Mouse (Mus musculus): Measurements from ENCODE around the gene Iqsec3. TPM values are rescaled to one million over a fixed set of nuclear protein-coding genes. Genes with fewer than 3 reads are reported as not detected.

Iqsec3 gene
- polyA plus RNA-seq, 1 experiment from 2014 or later: 0.03 TPM

DNA sequence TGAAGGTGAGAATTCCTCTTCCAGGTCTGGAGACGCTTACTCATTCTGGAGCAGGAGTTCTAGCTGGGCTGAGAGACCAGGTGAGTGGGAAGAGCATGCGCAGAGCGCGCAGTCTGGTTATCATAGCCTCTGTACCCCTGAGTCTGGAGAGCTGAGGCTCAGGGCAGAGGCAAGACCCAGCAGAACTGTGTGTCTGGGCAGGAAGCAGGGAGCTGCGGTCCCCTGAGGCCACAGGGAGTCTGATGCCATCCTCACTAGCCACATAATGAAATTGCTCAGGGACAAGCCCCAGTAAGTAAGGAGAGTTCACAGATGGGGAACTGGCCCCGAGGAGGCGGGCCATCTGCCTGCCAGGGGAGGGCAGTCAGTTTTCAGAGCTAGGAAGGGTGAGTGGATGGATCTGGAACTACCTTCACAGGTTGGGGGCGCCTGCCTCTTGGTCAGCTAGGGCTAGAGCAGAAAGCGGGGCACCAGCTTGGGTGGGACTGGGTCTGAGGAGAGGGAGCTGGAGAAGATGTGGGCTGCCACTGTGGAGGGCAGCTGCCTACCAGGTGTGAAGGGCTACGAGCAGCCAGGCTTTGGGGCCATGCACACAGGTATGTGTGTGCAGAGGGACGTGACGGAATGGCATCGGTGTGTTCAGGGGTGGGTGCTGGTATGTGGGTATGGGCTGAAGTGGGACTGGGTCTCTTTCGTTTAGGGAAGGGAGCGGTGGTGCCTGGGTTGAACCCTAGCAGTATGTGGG, 130.3 kb downstream of the Iqsec3 start, which contains the start of gene Slc6a12:
TSS of gene Slc6a12 (plus strand) at position 51 of the 745 bp plus-strand sequence.
- Histone ChIP-seq H3K4me3 (no peak within 1 kb of the TSS), H3K27ac (no peak within 1 kb of the TSS), H3K9me3 (replicated peaks) (no peaks in the 10 kb centered on the region), H3K4me1 (peaks cover 49% of the 10 kb centered on the region), H3K36me3 (no peaks in the 10 kb centered on the region), H3K27me3 (ENCODE audit: low read depth, poor library complexity, severe bottlenecking) (peaks cover 43% of the 10 kb centered on the region)
- WGBS: 76% methylated on average over 15 of the region's 15 CpGs
- no peak for DNase-seq (ENCODE audit: low spot score)

DNA sequence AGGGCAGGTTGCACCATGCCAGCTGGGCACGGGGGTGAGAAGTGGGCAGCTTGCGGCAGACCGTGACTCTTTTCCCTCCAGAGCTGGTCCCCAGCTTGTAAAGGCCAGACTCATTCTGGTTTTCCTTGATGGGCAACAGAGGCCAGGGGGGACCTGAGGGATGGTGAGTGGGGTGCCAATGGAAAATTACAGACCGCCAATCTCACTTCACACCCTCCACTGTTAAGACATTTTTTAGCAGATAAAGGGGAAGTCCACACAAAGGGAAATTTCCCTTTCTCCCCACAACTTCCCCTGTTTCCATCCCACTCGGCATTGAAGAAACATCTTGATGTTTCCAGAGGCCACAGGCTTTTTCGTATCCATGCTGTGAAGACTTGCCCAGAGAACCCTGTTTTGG, 131.8 kb downstream of the Iqsec3 start:
- Histone ChIP-seq H3K4me1 (peaks cover 43% of the 10 kb centered on the region), H3K9me3 (replicated peaks) (no peaks in the 10 kb centered on the region)
- 87% methylated on average over 6 of the region's 6 CpGs for WGBS

GRCm38 (mm10) chr6:121338519-121338896, 135.0 kb downstream of the Iqsec3 start:
- Histone ChIP-seq H3K4me1 (peaks cover 16% of the 10 kb centered on the region), H3K9me3 (replicated peaks) (no peaks in the 10 kb centered on the region)
- WGBS: 57% methylated on average over 4 of the region's 4 CpGs

More for the DNA sequence above, 131.8 kb downstream of the Iqsec3 start:
- Histone ChIP-seq H3K27ac (no peak overlapping the region), H3K4me3 (no peak overlapping the region), H3K27me3 (ENCODE audit: low read depth, poor library complexity, severe bottlenecking) (peaks cover 35% of the 10 kb centered on the region), H3K36me3 (no peaks in the 10 kb centered on the region)
- DNase-seq (ENCODE audit: low spot score): no peak

GRCm38 (mm10) chr6:121337770-121338518, 135.5 kb downstream of the Iqsec3 start:
- DNase-seq (ENCODE audit: low spot score): peak; percentile 82
- peaks cover 10% of the 10 kb centered on the region for H3K4me1 ChIP-seq
- peaks cover 25% of the 10 kb centered on the region for H3K27me3 ChIP-seq (ENCODE audit: low read depth, poor library complexity, severe bottlenecking)
- H3K9me3 ChIP-seq (replicated peaks): no peaks in the 10 kb centered on the region
- H3K36me3 ChIP-seq: no peaks in the 10 kb centered on the region
- WGBS: 32% methylated on average over 3 of the region's 3 CpGs
- H3K27ac ChIP-seq: no peak overlapping the region
- no peak overlapping the region for H3K4me3 ChIP-seq

More at GRCm38 (mm10) chr6:121338519-121338896, 135.0 kb downstream of the Iqsec3 start:
- Histone ChIP-seq H3K4me3 (no peak overlapping the region), H3K27ac (no peak overlapping the region), H3K27me3 (ENCODE audit: low read depth, poor library complexity, severe bottlenecking) (peaks cover 31% of the 10 kb centered on the region), H3K36me3 (no peaks in the 10 kb centered on the region)
- no peak for DNase-seq (ENCODE audit: low spot score)

DNA sequence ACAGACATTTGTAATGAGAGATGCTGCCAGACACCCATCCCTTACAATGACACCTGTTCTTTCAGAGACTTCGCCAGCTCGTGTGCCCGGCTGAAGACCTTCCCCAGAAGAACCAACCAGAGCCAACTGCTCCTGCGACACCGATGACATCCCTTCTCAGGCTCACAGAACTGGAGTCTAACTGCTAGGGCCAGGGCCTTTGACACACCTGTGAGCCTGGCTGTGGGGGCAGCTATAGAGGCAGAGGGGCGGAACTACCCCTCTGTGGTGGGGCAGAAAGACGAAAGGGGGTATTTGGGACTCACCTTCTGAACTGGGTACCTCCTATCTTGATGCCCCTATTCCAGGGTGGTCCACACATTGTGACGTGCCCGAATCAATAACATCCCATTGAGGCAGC, 136.2 kb downstream of the Iqsec3 start:
- 95% methylated on average over 9 of the region's 9 CpGs for WGBS
- H3K4me1 ChIP-seq: peaks cover 4% of the 10 kb centered on the region; the same call in 1 of the 2 replicates
- no peak for DNase-seq (ENCODE audit: low spot score)
- H3K36me3 ChIP-seq: no peaks in the 10 kb centered on the region
- H3K9me3 ChIP-seq (replicated peaks): no peaks in the 10 kb centered on the region
- no peak overlapping the region for H3K4me3 ChIP-seq
- H3K27me3 ChIP-seq (ENCODE audit: low read depth, poor library complexity, severe bottlenecking): peaks cover 22% of the 10 kb centered on the region
- no peak overlapping the region for H3K27ac ChIP-seq

GRCm38 (mm10) chr6:121336558-121336957, 136.9 kb downstream of the Iqsec3 start:
- 73% methylated on average over 8 of the region's 8 CpGs for WGBS
- Histone ChIP-seq H3K36me3 (no peaks in the 10 kb centered on the region), H3K4me3 (no peak overlapping the region), H3K9me3 (replicated peaks) (no peaks in the 10 kb centered on the region), H3K27ac (no peak overlapping the region), H3K4me1 (peaks cover 4% of the 10 kb centered on the region; the same call in 1 of the 2 replicates), H3K27me3 (ENCODE audit: low read depth, poor library complexity, severe bottlenecking) (peaks cover 17% of the 10 kb centered on the region; the same call in 1 of the 2 replicates)
- DNase-seq (ENCODE audit: low spot score): no peak

- Histone ChIP-seq H3K9me3 (replicated peaks) (no peaks in the 10 kb centered on the region), H3K36me3 (no peaks in the 10 kb centered on the region), H3K4me1 (peaks cover 4% of the 10 kb centered on the region; the same call in 1 of the 2 replicates), H3K27me3 (ENCODE audit: low read depth, poor library complexity, severe bottlenecking) (peaks cover 12% of the 10 kb centered on the region; the same call in 1 of the 2 replicates), H3K4me3 (no peak overlapping the region), H3K27ac (no peak overlapping the region)
- DNase-seq (ENCODE audit: low spot score): no peak
- 79% methylated on average over 9 of the region's 9 CpGs for WGBS
Observed at GRCm38 (mm10) chr6:121335841-121336240, 137.6 kb downstream of the Iqsec3 start.

GRCm38 (mm10) chr6:121329848-121330508, 143.5 kb downstream of the Iqsec3 start:
- no peak overlapping the region for H3K4me3 ChIP-seq
- 15% methylated on average over 10 of the region's 10 CpGs for WGBS
- peaks cover 38% of the 10 kb centered on the region for H3K4me1 ChIP-seq
- peak; percentile 62 for DNase-seq (ENCODE audit: low spot score)
- H3K27me3 ChIP-seq (ENCODE audit: low read depth, poor library complexity, severe bottlenecking): 0 out of 2 replicates have a peak, but pooled peaks cover 3% of the 10 kb centered on the region
- peak overlapping the region; percentile 70 for H3K27ac ChIP-seq
- H3K36me3 ChIP-seq: no peaks in the 10 kb centered on the region
- no peaks in the 10 kb centered on the region for H3K9me3 ChIP-seq (replicated peaks)

- H3K36me3 ChIP-seq: no peaks in the 10 kb centered on the region
- no peaks in the 10 kb centered on the region for H3K9me3 ChIP-seq (replicated peaks)
- H3K4me3 ChIP-seq: no peak overlapping the region
- H3K4me1 ChIP-seq: peaks cover 38% of the 10 kb centered on the region
- no peak overlapping the region; the same call in 1 of the 2 replicates for H3K27ac ChIP-seq
- DNase-seq (ENCODE audit: low spot score): no peak
- H3K27me3 ChIP-seq (ENCODE audit: low read depth, poor library complexity, severe bottlenecking): 0 out of 2 replicates have a peak, but pooled peaks cover 3% of the 10 kb centered on the region
- 67% methylated on average over 9 of the region's 9 CpGs for WGBS
Observed at GRCm38 (mm10) chr6:121328417-121328884, 145.0 kb downstream of the Iqsec3 start.

DNA sequence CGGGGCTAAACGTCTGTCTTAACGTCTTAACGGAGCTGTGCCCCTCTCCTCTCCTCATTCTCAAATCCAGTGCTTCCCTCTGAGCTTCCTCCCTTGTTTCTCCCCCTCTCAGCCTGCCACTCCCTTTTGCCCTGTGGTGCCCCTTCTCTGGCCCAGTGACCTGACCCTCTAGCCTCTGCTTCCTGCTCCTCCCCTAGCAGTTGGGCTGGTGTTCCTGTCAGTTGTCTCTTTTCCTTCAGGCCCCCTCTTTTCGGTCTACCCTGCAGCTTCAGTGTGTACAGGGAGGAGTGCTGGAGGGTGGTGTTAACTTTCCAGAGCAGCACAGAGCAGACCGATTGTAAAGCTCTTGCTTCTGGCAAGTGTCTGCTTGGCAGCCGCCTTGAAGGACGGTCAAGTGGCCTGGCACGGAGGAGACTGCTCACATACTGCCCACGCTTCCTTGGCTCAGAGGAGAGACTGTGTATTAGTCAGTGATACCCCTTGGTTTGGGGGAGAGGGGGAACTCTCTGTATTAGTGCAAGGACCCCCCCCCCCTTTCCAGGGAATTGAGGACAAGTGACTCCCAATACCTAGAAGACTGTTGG, 146.9 kb downstream of the Iqsec3 start:
- 0 out of 2 replicates have a peak overlapping the region, but pooled peaks have one; percentile 42 for H3K27ac ChIP-seq
- H3K9me3 ChIP-seq (replicated peaks): no peaks in the 10 kb centered on the region
- 38% methylated on average over 10 of the region's 10 CpGs for WGBS
- H3K4me3 ChIP-seq: no peak overlapping the region
- no peak for DNase-seq (ENCODE audit: low spot score)
- peaks cover 38% of the 10 kb centered on the region for H3K4me1 ChIP-seq
- H3K27me3 ChIP-seq (ENCODE audit: low read depth, poor library complexity, severe bottlenecking): 0 out of 2 replicates have a peak, but pooled peaks cover 3% of the 10 kb centered on the region
- no peaks in the 10 kb centered on the region for H3K36me3 ChIP-seq

DNA sequence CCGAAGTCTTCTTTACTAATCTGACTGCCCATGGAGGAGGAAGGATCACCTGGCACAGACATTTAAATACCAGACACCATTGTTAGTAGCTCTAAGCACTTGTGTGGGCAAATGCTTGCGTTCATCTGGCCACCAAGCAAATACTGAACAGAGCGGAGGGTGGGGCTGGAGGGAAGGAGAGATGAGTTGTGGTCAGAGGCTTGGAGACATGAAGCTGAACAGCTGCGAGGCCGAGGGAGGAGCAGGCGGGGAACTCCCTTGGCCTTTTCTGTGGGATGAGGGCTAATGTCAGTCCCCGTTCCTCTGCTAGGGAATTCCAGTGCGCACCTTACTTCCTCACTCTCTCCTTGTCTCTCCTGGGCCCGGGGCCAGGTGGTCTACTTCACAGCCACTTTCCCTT, 147.7 kb downstream of the Iqsec3 start:
- H3K36me3 ChIP-seq: no peaks in the 10 kb centered on the region
- no peak overlapping the region for H3K4me3 ChIP-seq
- H3K9me3 ChIP-seq (replicated peaks): no peaks in the 10 kb centered on the region
- DNase-seq (ENCODE audit: low spot score): no peak
- H3K27ac ChIP-seq: no peak overlapping the region
- 0 out of 2 replicates have a peak, but pooled peaks cover 3% of the 10 kb centered on the region for H3K27me3 ChIP-seq (ENCODE audit: low read depth, poor library complexity, severe bottlenecking)
- WGBS: 80% methylated on average over 9 of the region's 9 CpGs
- peaks cover 38% of the 10 kb centered on the region for H3K4me1 ChIP-seq

DNA sequence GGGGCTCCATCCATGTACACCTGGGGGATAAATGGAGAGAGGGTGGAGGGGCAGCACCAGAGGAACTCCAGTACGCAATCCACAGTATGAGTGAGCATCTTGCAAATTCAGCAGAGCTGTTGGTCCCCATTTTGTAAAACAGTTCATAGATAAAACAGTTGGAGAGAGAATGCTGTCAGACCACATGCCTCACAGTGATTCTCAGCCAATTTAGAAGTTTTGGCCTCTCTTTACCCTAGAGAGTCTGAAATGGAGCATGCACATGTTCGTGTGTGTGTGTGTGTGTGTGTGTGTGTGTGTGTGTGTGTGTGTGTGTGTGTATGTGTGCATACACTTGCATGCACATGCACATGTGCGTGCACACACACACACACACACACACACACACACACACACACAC, 148.2 kb downstream of the Iqsec3 start:
- 0 out of 2 replicates have a peak overlapping the region, but pooled peaks have one; percentile 8 for H3K27ac ChIP-seq
- no peak for DNase-seq (ENCODE audit: low spot score)

More for the DNA sequence above, 148.2 kb downstream of the Iqsec3 start:
- Histone ChIP-seq H3K27me3 (ENCODE audit: low read depth, poor library complexity, severe bottlenecking) (0 out of 2 replicates have a peak, but pooled peaks cover 3% of the 10 kb centered on the region), H3K36me3 (no peaks in the 10 kb centered on the region), H3K4me1 (peaks cover 36% of the 10 kb centered on the region), H3K4me3 (no peak overlapping the region), H3K9me3 (replicated peaks) (no peaks in the 10 kb centered on the region)
- 93% methylated on average over 3 of the region's 3 CpGs for WGBS

Data from limb, embryonic 10.5 days (tissue).